Mouse (Mus musculus) G1E (cell line): Measurements from ENCODE around the gene Sox4.

Experiments used
- CTCF ChIP-seq: IDR thresholded peaks from 2 replicates; pipeline ENCODE4 v1.5.1; 2012; ENCODE audit warnings: low read depth, low read length, inconsistent platforms, mixed read lengths
- GATA1 ChIP-seq: IDR thresholded peaks from 2 replicates; pipeline ENCODE4 v1.6.1; 2012; ENCODE audit warnings: borderline replicate concordance, low read length, inconsistent platforms, mixed read lengths
- TAL1 ChIP-seq: conservative IDR thresholded peaks from 2 replicates; pipeline ENCODE4 v1.6.1; 2012; ENCODE audit warnings: low read depth, low read length, inconsistent platforms, mixed read lengths

DNA sequence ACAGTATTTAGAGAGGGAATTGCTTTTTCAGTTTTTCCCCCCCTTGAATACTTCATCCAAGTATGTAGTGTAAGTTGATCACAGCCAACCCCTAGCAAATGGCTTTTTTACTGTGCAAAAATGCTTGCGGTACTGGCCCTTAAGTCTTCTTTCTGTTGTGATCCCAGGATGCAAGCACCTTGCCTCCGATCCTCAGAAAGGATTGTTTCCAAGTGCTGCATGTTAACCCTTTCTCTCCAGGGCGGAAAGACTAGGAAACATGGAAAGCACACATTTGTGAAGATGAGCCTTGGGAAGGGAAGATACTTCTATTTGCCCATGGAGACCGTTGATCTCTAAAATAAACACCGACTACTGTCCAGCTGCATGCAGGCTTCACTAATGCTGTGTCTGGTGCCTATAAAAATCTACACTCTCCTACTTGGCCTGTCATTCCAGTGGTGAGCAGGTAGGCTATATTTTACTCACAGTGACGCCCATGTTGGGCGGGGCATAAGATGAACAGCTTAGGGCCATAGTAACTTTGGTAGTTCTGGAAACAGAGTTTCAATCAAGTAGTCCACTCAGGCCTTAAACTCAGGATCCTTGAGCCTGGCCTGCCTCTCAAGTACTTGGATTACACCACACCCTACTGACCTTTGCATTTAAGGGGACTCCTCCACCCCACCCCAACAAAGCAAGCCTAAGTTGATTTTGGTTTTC is 5.6 kb downstream of the Sox4 start:
- no peak for TF ChIP-seq CTCF
- TF ChIP-seq GATA1, result no peak
- TF ChIP-seq TAL1, result no peak
